Mouse (Mus musculus) liver, adult (tissue): ENCODE measurements around the gene Ints6.

Experiments
- GATA4 ChIP-seq: IDR thresholded peaks from 2 replicates; pipeline ENCODE4 v1.6.1; 2014; ENCODE audit warnings: mild to moderate bottlenecking, low read length; ENCODE audit not compliant: insufficient replicate concordance

Ints6 gene

DNA sequence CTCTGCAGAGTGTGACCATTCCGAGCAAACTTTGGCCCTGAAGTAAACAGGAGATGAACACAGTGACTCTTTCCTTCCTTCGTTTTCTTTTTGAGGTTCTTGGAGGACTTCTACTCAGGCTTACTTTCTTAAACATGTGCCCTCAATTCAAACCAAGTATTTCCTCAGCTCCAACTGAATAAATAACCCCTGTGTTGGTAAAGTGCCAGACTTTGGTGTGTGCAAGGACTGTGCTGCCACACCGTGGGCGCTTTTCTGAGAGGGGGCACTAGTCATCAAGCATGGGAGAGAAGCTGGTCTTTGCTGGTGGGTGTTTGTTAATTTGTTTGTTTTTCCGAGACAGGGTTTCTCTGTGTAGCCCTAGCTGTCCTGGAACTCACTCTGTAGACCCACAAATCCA is 3.4 kb upstream of the Ints6 start:
- TF ChIP-seq GATA4 = no peak

DNA sequence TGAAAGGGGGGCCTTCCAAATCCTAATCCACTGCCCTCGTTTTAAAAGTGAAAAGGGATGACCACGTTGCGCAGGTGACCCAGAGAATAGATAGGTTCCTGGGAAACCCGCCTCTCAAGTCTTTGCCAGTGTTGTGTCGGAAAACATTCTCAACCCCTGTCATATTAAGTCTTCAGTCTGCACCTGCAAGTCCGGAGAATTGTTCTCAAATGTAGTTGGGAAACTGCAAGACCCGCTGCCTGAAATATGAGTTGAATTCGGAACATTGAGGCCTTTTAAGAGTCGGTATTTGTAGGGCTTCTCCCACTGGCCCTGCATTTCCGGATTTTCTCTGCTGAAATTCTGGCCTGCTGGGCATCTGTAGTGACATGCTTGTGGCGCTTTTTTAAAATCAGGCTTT is 974 bp upstream of the Ints6 start:
- no peak for TF ChIP-seq GATA4

DNA sequence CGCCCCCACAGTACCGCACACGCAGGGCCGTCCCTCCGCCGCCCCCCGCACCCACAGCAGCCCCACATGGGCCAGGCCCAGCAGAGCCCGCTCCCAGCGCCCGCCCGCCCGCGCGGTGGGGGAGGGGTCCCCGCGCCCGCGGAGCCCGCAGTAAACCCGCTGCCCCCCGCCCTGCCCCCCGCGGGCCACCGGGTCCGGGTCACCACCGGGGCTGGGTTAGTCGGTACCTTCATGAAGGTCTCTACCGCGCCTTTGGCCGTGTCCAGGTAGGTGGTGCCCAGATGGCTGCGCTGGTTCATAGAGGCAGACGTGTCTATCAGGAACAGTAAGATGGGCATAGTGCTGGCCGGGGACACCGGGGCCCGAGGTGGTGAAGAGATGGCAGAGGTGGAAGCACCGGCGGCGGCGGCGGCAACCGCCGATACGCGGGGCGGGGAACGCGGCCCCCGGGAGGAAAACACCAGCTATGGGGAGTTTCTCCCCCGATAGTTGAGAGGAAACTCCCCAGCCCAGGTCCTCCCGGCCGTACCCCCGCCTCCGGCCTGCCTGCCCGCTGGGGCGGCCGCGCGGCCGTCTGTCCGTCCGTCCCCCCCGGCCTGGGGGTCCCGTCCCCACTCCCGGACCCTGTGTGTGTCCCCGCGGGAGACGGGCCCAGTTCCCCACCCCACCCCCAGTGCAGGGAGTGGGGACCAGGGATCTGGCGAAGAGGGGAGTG is 491 bp downstream of the Ints6 start:
- no peak for TF ChIP-seq GATA4

- no peak for TF ChIP-seq GATA4
Measured at GRCm38 (mm10) chr14:62759771-62760320, 1.1 kb downstream of the Ints6 start.

GRCm38 (mm10) chr14:62758714-62759113 is 2.3 kb downstream of the Ints6 start:
- TF ChIP-seq GATA4 = no peak

- TF ChIP-seq GATA4 = no peak
Measured at GRCm38 (mm10) chr14:62755095-62755640, 5.8 kb downstream of the Ints6 start.

GRCm38 (mm10) chr14:62751479-62751878 is 9.5 kb downstream of the Ints6 start:
- no peak for TF ChIP-seq GATA4

DNA sequence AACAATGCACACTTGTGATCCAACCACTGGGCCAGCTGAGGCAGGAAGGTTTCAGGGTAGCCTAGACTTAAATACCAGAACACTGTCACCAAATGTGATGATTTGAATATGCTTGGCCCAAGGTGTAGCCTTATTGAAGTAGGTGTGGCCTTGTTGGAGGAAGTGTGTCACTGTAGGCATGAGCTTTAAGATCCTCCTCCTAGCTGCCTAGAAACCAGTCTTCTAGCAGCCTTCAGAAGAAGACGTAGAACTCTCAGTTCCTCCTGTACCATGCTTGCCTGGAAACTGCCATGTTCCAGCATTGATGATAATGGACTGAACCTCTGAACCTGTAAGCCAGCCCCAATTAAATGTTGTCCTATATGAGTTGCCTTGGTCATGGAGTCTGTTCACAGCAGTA is 25.3 kb downstream of the Ints6 start:
- TF ChIP-seq GATA4 = no peak

- TF ChIP-seq GATA4 = no peak
Measured at GRCm38 (mm10) chr14:62733666-62734065, 27.3 kb downstream of the Ints6 start.

DNA sequence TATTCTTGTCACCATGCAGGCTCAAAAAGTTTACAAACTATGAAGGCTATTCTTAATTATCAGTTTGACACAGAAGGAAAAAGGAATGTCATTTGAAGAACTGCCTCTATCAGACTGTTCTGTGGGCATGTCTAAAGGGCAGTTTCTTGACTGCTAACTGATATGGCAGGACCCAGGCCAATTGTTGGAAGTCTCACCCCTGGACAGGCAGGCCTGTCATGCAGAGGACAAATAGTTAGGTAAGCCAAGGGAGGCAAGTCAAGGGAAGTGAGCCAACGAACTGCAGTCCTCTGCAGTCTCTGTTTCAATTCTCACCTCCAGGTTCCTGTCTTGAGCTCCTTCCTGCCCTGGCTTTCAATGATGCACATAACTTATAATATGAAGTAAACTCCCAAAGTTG is 29.1 kb downstream of the Ints6 start:
- no peak for TF ChIP-seq GATA4

GRCm38 (mm10) chr14:62724560-62724959 is 36.4 kb downstream of the Ints6 start:
- TF ChIP-seq GATA4 = no peak

DNA sequence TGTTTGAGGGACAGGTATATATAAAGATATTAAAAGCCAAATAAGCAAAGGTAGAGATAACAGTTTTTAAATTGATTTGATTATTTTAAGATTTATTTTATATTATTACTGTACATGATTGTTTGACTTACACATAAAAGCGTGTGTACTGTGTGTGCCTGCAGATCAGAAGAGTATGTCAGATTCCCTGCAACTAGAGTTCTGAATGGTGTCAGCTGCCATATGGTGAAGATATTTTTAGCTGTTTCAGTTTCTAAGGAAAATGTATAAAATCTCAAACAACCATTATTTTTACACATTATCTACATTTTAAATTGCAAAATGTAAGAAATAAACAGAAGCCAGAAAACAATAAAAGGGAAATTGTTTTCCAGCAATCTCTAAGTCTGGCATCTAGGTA is 39.3 kb downstream of the Ints6 start:
- TF ChIP-seq GATA4 = no peak

GRCm38 (mm10) chr14:62718161-62718560 is 42.8 kb downstream of the Ints6 start:
- TF ChIP-seq GATA4 = no peak

DNA sequence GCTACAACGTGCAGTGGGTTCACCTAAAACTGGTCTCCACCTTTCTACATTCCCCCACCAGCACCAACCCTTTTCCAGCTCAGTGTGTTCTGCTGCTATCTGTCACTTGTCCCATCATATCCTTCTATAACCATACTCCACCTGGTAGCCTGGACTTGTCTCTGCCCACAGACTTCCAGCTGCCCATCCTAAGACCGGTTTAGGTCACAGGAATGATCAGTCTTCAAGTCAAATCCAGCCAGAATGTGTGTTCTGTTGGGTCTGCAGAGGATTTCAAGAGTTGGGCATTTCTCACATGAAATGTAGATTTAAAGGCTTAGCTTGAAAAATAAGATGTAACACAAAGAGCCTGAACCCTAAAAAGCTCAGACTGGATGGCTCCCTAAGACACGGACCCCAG is 87.3 kb downstream of the Ints6 start:
- TF ChIP-seq GATA4 = no peak

DNA sequence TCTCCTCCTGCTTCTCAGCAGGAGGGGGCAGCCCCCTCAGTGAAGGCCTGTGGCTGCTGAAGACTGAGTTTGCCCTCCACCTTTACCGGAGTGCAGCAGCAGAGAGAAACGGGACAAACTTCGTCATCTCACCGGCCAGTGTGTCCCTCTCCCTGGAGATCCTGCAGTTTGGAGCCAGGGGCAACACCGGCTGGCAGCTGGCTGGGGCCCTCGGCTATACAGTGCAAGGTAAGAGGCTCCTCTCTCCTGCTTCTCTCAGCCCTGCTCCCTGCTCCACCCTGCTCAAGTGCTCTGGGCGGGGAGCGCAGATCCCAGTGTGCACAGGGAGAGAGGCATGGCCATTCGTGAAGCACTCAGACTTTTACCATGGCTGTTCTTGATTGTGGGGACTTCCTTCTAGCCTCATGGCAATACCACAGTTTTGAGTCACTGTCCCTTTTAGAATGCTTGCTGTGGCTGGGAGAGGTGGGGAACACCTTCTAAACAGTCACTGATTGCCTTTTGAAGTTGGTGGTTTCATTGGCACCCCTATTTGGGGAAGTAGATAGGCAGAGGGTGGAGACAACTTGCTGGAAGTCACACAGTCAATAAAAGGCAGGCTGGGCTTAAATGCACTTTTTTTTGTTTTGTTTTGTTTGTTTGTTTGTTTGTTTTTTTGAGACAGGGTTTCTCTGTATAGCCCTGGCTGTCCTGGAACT is 95.8 kb downstream of the Ints6 start:
- no peak for TF ChIP-seq GATA4

- TF ChIP-seq GATA4 = no peak
Measured at GRCm38 (mm10) chr14:62663367-62663766, 97.6 kb downstream of the Ints6 start, which contains the start of gene Serpine3. Gene Serpine3, plus strand, starts transcription at chr14:62663667.

DNA sequence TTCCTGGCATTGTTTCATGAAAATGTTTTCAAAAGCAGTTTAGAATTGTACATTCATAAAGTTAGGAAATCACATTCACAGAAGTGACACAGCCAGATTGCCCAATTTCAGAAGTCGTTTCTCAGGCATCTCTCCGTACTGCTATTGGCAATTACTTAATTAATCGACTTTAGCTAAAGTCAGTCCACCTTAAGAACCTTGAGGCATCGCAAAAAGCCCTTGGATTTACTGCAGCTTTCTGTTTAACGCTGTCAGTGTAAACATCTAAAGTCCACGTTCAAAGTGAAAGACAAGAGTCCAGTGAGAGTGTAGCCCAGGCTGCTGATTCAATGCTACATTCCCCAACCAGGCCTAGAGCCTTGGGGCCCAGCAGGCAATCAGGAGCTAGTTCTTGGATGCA is 98.6 kb downstream of the Ints6 start:
- TF ChIP-seq GATA4 = no peak

GRCm38 (mm10) chr14:62657469-62657868 is 103.5 kb downstream of the Ints6 start:
- no peak for TF ChIP-seq GATA4
